Mouse (Mus musculus): ENCODE measurements at regions not wholly inside any gene's neighbourhood (a gene's known extent, or its start where the extent isn't known, plus 50 kb on each side); places are given as distances from the start of the nearest gene placed in this dataset.

DNA sequence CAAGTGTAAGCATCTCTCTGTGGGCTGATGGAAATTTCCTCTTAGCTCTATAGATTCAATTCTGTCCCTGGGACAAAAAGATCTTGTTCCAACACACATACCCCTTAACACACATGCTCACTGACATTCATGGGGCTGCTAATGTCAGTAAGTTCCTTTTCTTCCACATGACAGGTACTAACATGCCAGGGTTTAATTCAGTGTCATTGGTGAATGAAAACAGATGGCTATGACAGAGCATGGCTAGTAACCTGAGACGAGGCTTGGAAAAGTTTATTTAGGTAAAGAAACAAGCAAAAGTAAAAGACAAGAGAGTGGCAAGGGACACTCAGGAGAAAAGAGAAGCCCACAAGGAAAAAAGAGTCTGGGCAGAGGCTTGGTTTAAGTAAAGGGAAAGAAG, 74.5 kb upstream of the Cd93 start:
- Histone ChIP-seq H3K27ac (no peak overlapping the region), H3K27me3 (ENCODE audit: low read depth, poor library complexity, severe bottlenecking) (no peaks in the 10 kb centered on the region), H3K4me3 (no peak overlapping the region), H3K9me3 (replicated peaks) (no peaks in the 10 kb centered on the region), H3K4me1 (peaks cover 8% of the 10 kb centered on the region; the same call in 1 of the 2 replicates), H3K36me3 (no peaks in the 10 kb centered on the region)
- 15% methylated on average over 1 of the region's 1 CpGs for WGBS
- DNase-seq (ENCODE audit: low spot score) = no peak

DNA sequence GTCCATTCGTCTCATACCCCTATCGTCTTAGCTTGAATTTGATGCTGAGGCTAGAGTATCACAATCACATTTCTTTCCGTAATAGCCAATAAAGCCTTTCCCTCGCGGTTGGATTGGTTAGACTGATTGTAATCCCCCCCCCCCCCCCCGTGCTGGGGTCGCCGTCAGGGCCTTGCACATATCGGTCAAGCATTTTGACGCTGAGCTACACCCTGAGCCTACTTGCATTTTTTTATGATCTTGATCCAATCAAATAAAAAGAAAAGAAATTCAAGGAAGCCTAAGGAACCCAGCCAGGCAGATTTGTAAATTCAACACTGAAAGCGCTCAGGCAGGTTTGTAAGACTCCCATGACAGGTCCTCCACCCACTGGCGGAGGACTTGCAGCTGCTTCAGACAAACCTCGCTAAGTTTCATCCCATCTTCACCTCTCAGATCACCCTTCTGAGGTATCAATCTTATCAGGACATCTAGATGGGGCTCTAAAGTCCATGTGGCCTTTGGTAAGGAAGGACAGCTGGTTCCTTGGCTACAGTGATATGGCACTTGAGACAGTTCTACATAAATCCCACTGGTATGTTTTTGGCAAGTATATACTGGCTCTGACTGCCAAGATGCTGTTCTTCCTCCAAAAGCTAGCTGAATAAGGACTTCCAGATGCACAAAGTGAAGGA, 66.8 kb upstream of the Cd93 start:
- Histone ChIP-seq H3K9me3 (replicated peaks) (no peaks in the 10 kb centered on the region), H3K4me1 (no peaks in the 10 kb centered on the region), H3K27ac (no peak overlapping the region), H3K27me3 (ENCODE audit: low read depth, poor library complexity, severe bottlenecking) (no peaks in the 10 kb centered on the region), H3K36me3 (no peaks in the 10 kb centered on the region), H3K4me3 (no peak overlapping the region)
- DNase-seq (ENCODE audit: low spot score) = no peak
- WGBS = 88% methylated on average over 13 of the region's 13 CpGs

DNA sequence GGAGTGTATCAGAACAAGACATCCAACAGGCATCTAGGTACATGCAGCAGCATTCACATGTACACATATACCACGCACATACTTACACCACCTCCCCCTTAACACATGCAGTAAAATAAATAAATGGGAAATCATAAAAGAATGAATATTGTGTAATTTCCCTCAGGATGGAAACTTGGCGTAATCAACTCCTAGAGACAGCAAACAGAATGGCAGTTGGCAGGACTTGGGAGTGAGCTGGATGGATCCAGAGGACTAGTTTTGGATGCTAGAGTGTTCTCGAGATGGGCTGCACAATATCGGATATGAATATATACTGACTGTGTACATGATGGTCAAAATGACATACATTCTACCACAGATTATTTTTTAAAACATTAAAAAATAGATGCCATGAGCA, 66.0 kb upstream of the Cd93 start:
- Histone ChIP-seq H3K4me3 (no peak overlapping the region), H3K27me3 (ENCODE audit: low read depth, poor library complexity, severe bottlenecking) (no peaks in the 10 kb centered on the region), H3K36me3 (no peaks in the 10 kb centered on the region), H3K27ac (no peak overlapping the region), H3K4me1 (no peaks in the 10 kb centered on the region), H3K9me3 (replicated peaks) (no peaks in the 10 kb centered on the region)
- WGBS = 91% methylated on average over 4 of the region's 4 CpGs
- DNase-seq (ENCODE audit: low spot score) = no peak

- H3K36me3 ChIP-seq = no peaks in the 10 kb centered on the region
- no peaks in the 10 kb centered on the region for H3K4me1 ChIP-seq
- no peak overlapping the region for H3K4me3 ChIP-seq
- H3K9me3 ChIP-seq (replicated peaks) = no peaks in the 10 kb centered on the region
- H3K27ac ChIP-seq = no peak overlapping the region
- H3K27me3 ChIP-seq (ENCODE audit: low read depth, poor library complexity, severe bottlenecking) = no peaks in the 10 kb centered on the region
- no peak for DNase-seq (ENCODE audit: low spot score)
Observed at GRCm38 (mm10) chr2:148507523-148507922, 64.2 kb upstream of the Cd93 start.

DNA sequence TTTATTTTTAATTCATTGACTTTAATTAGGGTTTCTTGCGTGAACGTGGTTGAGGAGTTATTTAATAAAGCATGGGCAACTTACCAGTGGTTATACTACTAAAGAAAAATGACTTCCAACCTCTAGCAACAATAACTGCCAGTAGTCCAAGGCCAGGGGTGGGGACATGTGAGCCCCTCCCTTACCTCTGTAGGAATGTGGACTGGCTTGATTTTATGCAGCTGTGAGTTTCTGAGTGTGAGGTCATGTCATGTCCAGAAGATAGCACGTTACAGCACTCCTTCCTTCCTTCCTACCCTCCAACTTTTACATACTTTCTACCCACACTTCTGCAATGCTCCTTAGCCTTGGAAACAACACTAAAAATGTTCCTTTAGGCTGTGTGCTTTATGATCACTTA, 63.6 kb upstream of the Cd93 start:
- Histone ChIP-seq H3K27me3 (ENCODE audit: low read depth, poor library complexity, severe bottlenecking) (no peaks in the 10 kb centered on the region), H3K4me3 (no peak overlapping the region), H3K9me3 (replicated peaks) (no peaks in the 10 kb centered on the region), H3K36me3 (no peaks in the 10 kb centered on the region), H3K4me1 (no peaks in the 10 kb centered on the region), H3K27ac (no peak overlapping the region)
- DNase-seq (ENCODE audit: low spot score) = no peak
- 72% methylated on average over 3 of the region's 3 CpGs for WGBS

GRCm38 (mm10) chr2:148505651-148506050, 62.3 kb upstream of the Cd93 start:
- Histone ChIP-seq H3K4me1 (no peaks in the 10 kb centered on the region), H3K27ac (no peak overlapping the region), H3K9me3 (replicated peaks) (no peaks in the 10 kb centered on the region), H3K36me3 (no peaks in the 10 kb centered on the region), H3K27me3 (ENCODE audit: low read depth, poor library complexity, severe bottlenecking) (no peaks in the 10 kb centered on the region), H3K4me3 (no peak overlapping the region)
- WGBS = 90% methylated on average over 3 of the region's 3 CpGs
- no peak for DNase-seq (ENCODE audit: low spot score)

DNA sequence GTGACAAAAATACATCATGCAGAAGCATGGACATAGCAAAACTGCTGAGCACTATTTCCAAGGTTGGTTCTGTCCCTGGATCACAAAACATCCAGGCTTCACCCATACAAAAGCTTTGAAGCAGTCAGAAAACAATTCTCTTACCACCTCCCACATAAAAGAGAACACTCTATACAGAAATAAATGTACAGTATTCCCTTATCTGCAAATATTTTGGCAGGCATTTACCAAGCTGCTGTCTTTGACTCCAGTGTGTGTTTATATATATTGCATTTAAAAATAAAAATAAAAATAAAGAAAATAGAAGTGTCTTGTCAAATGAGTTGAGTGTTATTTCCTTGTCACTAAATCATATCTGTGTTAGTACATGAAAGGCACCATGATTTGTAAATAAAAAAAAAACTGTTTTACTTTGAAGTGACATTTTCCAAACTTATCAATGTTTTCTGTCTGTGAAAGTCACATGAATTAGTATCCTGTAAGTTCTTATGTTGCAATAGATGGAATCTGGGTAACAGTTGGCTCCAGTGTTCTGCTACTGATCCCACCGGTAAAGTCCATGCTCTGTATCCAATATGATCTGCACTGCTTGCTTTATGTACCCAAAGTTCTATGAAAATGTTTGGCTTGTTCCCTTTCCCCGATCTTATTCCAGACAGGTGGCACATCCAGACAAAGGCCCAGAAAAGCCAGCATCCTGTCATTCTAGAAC, 59.9 kb upstream of the Cd93 start:
- Histone ChIP-seq H3K4me1 (no peaks in the 10 kb centered on the region), H3K9me3 (replicated peaks) (no peaks in the 10 kb centered on the region), H3K27ac (no peak overlapping the region), H3K4me3 (no peak overlapping the region), H3K36me3 (no peaks in the 10 kb centered on the region), H3K27me3 (ENCODE audit: low read depth, poor library complexity, severe bottlenecking) (no peaks in the 10 kb centered on the region)
- 90% methylated on average over 2 of the region's 2 CpGs for WGBS
- DNase-seq (ENCODE audit: low spot score) = no peak

- 85% methylated on average over 2 of the region's 2 CpGs for WGBS
- Histone ChIP-seq H3K4me3 (no peak overlapping the region), H3K4me1 (0 out of 2 replicates have a peak, but pooled peaks cover 5% of the 10 kb centered on the region), H3K36me3 (no peaks in the 10 kb centered on the region), H3K27me3 (ENCODE audit: low read depth, poor library complexity, severe bottlenecking) (no peaks in the 10 kb centered on the region), H3K9me3 (replicated peaks) (no peaks in the 10 kb centered on the region), H3K27ac (no peak overlapping the region)
- no peak for DNase-seq (ENCODE audit: low spot score)
Observed at GRCm38 (mm10) chr2:148502321-148502720, 59.0 kb upstream of the Cd93 start.

DNA sequence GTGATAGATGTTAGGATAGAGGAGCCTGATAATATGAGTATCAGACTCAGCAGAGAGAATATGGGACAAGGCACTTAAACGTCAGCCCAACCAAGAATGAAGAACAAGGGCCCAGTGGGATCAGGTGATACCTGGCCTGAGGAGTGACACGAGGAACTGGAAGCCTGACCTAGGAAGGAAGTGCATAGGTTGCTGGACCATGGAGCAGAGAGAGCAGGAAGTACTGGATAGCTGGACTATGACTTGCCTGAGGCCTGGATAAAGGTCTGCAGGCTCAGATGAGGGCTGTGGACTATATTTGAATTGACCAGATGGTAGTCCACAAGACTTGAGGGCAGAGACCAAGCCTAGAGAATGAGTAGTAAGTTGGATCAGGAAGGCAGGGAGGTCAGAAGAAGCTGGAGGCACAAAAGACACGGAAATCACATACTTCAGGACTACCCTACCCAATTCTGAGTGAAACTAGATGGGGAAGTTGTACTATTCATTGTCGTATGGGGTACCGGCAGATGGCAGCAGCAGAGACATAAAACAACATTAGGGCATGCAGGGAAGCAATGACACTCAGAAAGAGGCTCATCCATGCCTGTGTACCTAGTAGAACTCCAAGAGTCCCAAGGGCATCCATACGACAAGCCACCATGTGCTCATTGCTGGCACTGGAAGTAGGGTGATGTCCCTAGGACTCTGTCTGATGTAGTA, 57.0 kb upstream of the Cd93 start:
- 86% methylated on average over 6 of the region's 6 CpGs for whole genome bisulfite sequencing

DNA sequence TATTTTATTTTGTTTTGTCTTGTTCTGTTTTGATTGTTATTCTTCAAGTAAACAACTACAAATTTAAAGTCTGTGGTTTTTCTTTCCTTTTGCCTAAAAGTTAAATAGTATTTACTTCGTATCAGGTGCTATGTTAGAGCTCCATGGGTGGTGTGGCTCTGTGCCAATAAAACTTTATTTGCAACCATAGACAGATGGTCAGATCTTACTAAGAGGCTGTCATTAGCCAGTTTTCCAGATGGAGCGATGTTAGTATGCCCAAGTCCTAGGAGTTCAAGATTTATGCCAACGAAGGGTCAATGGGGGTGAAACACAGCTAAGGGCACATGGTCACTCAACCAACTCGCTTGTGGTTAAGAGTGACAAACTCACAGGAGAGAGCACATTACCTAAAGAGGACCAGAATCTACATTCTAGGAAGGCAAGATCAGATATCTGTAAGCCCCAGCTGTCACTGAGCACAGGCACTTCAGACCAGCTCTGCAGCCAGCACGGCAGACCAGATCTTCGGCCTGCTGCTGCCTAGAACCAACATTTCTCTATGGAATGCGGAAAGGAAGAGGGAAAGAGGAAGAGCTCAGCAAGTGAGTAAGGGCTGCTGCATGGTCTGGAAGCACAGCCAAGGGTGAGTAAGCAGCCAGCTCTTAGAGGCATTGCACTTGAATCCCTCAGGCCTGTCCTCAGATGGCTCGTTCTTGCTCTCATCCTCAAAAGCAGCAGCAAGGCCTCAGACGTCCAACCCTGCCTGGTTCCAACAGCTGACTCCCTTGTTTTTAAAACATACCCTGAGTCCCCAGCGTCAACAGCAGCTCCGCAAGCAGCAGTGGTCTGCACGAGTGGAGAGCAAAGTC, 54.3 kb upstream of the Cd93 start:
- no peak overlapping the region for H3K4me3 ChIP-seq
- no peaks in the 10 kb centered on the region for H3K9me3 ChIP-seq (replicated peaks)
- no peak for DNase-seq (ENCODE audit: low spot score)
- no peaks in the 10 kb centered on the region for H3K27me3 ChIP-seq (ENCODE audit: low read depth, poor library complexity, severe bottlenecking)
- 0 out of 2 replicates have a peak, but pooled peaks cover 5% of the 10 kb centered on the region for H3K4me1 ChIP-seq
- 84% methylated on average over 12 of the region's 12 CpGs for WGBS
- no peaks in the 10 kb centered on the region for H3K36me3 ChIP-seq
- H3K27ac ChIP-seq = no peak overlapping the region

More for the DNA sequence above, 57.0 kb upstream of the Cd93 start:
- H3K9me3 ChIP-seq (replicated peaks) = no peaks in the 10 kb centered on the region
- H3K36me3 ChIP-seq = no peaks in the 10 kb centered on the region
- no peak overlapping the region for H3K27ac ChIP-seq
- H3K4me1 ChIP-seq = 0 out of 2 replicates have a peak, but pooled peaks cover 5% of the 10 kb centered on the region
- DNase-seq (ENCODE audit: low spot score) = no peak
- no peak overlapping the region for H3K4me3 ChIP-seq
- no peaks in the 10 kb centered on the region for H3K27me3 ChIP-seq (ENCODE audit: low read depth, poor library complexity, severe bottlenecking)

- no peak for DNase-seq (ENCODE audit: low spot score)
- no peak overlapping the region for H3K27ac ChIP-seq
- 89% methylated on average over 6 of the region's 6 CpGs for WGBS
- no peaks in the 10 kb centered on the region for H3K36me3 ChIP-seq
- no peaks in the 10 kb centered on the region for H3K27me3 ChIP-seq (ENCODE audit: low read depth, poor library complexity, severe bottlenecking)
- H3K4me3 ChIP-seq = no peak overlapping the region
- 0 out of 2 replicates have a peak, but pooled peaks cover 5% of the 10 kb centered on the region for H3K4me1 ChIP-seq
- no peaks in the 10 kb centered on the region for H3K9me3 ChIP-seq (replicated peaks)
Observed at GRCm38 (mm10) chr2:148496151-148497040, 53.0 kb upstream of the Cd93 start.

DNA sequence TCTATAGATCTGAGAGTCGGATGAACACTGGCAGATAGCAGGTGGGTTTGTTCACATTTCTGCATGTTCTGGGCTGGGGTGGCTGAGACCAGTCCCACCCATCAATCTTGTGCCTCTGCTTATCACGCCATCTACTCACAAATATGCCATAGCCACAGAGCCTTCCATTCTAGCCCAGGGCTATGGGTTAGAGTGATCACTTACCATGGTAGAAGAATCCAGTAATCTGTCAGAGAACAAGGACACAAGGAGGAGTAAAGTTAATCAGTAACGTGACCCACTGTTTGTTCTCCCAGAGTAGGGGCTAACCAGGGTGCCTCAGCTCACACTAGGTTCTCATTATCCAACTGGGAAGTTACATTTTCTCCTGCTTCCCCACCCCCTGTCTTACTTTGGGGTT, 52.1 kb upstream of the Cd93 start:
- Histone ChIP-seq H3K27ac (no peak overlapping the region), H3K36me3 (no peaks in the 10 kb centered on the region), H3K27me3 (ENCODE audit: low read depth, poor library complexity, severe bottlenecking) (no peaks in the 10 kb centered on the region), H3K4me3 (no peak overlapping the region), H3K9me3 (replicated peaks) (no peaks in the 10 kb centered on the region), H3K4me1 (0 out of 2 replicates have a peak, but pooled peaks cover 5% of the 10 kb centered on the region)
- 71% methylated on average over 3 of the region's 3 CpGs for WGBS
- DNase-seq (ENCODE audit: low spot score) = no peak

All from limb, embryonic 10.5 days (tissue).